Mouse (Mus musculus): ENCODE measurements at regions not wholly inside any gene's neighbourhood (a gene's known extent, or its start where the extent isn't known, plus 50 kb on each side); places are given as distances from the start of the nearest gene placed in this dataset.
"Not testable (repeated sequence)": the region's sequence is repeated elsewhere in the genome, so short reads cannot be mapped to it uniquely, and the experiment has no call there.

GRCm38 (mm10) chr8:99763012-99763411, 346.7 kb upstream of the Cdh8 start:
- no peak for ATAC-seq (ENCODE audit: low FRiP score, low read depth)
- no peak overlapping the region for H3K4me2 ChIP-seq
- H3K4me1 ChIP-seq (replicated peaks): no peaks in the 10 kb centered on the region
- H3K27ac ChIP-seq (replicated peaks): no peak overlapping the region
- no peaks in the 10 kb centered on the region for H3K9me3 ChIP-seq
- H3K4me3 ChIP-seq: no peak overlapping the region
- no peaks in the 10 kb centered on the region for H3K27me3 ChIP-seq
- H3K9ac ChIP-seq: no peak overlapping the region
- no peaks in the 10 kb centered on the region for H3K36me3 ChIP-seq

GRCm38 (mm10) chr8:99736190-99736589, 319.9 kb upstream of the Cdh8 start:
- 90% methylated on average over 2 of the region's 2 CpGs for WGBS
- Histone ChIP-seq H3K27ac (replicated peaks) (no peak overlapping the region), H3K4me1 (replicated peaks) (no peaks in the 10 kb centered on the region), H3K4me3 (no peak overlapping the region), H3K9ac (no peak overlapping the region), H3K27me3 (no peaks in the 10 kb centered on the region), H3K4me2 (no peak overlapping the region), H3K36me3 (no peaks in the 10 kb centered on the region), H3K9me3 (no peaks in the 10 kb centered on the region)
- ATAC-seq (ENCODE audit: low FRiP score, low read depth): no peak

GRCm38 (mm10) chr8:99724626-99725218, 308.5 kb upstream of the Cdh8 start:
- no peak overlapping the region for H3K4me2 ChIP-seq
- no peak overlapping the region for H3K27ac ChIP-seq (replicated peaks)
- H3K4me3 ChIP-seq: no peak overlapping the region
- no peaks in the 10 kb centered on the region for H3K36me3 ChIP-seq
- no peaks in the 10 kb centered on the region for H3K9me3 ChIP-seq
- 0 out of 2 replicates have a peak, but pooled peaks have one; percentile 23 for ATAC-seq (ENCODE audit: low FRiP score, low read depth)
- H3K4me1 ChIP-seq (replicated peaks): no peaks in the 10 kb centered on the region
- H3K27me3 ChIP-seq: no peaks in the 10 kb centered on the region
- no peak overlapping the region for H3K9ac ChIP-seq
- 77% methylated on average over 5 of the region's 5 CpGs for WGBS

DNA sequence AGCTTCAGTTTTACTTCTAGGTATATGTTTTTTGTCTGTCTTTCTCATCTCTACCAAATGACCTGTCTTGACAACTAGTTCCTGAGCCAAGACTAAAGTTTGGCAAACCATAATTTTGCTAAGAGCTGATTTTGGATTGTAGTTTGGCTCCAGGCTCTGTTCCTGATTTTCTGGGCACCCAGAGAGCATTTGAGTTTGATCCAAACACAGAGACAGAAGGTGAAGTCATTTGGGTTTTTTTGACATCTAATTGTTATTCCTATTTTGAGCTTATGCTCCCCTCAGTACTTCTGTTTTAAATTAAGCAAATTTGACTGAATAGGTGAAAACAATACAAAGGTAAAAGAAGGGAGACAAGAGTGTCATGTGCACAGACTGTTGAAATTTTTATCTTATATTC, 302.7 kb upstream of the Cdh8 start:
- Histone ChIP-seq H3K36me3 (no peaks in the 10 kb centered on the region), H3K4me3 (no peak overlapping the region), H3K27ac (replicated peaks) (no peak overlapping the region), H3K4me2 (no peak overlapping the region), H3K27me3 (no peaks in the 10 kb centered on the region), H3K9me3 (no peaks in the 10 kb centered on the region), H3K9ac (no peak overlapping the region), H3K4me1 (replicated peaks) (no peaks in the 10 kb centered on the region)
- no peak for ATAC-seq (ENCODE audit: low FRiP score, low read depth)

GRCm38 (mm10) chr8:99681673-99682072, 265.4 kb upstream of the Cdh8 start:
- Histone ChIP-seq H3K9ac (no peak overlapping the region), H3K4me1 (replicated peaks) (no peaks in the 10 kb centered on the region), H3K4me3 (no peak overlapping the region), H3K9me3 (no peaks in the 10 kb centered on the region), H3K27ac (replicated peaks) (no peak overlapping the region), H3K4me2 (no peak overlapping the region), H3K27me3 (no peaks in the 10 kb centered on the region), H3K36me3 (no peaks in the 10 kb centered on the region)
- WGBS: 72% methylated on average over 3 of the region's 3 CpGs
- ATAC-seq (ENCODE audit: low FRiP score, low read depth): no peak

DNA sequence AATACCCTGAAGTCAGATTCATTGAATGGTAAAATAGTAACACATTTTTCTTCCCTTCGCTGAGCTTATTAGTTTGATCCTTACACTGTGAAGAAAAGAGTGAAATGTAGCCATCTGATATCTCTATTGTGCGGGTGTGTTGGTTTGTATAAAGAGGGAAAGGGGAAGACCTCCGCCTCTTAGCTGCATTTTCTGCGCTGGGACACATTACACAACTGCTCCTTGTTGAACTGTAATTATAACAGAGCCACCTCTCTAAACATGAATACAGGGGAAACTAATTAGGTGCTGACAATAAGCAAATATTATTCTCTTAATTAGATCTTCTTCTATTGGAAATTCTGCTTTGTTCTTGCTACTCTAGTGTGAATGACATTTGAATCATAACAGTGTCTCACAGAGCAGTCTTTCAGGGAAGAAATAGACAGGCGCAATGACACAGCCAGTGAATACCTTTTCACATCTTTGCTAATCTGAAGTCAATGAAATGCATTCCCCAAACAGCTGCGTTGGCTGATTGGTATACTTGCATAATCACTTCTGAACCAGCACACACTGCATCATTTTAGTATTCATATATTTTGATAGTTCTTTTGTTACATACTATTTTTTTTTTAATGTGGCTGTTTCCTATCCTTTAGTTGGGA, 263.1 kb upstream of the Cdh8 start:
- not testable (repeated sequence) for H3K4me1 ChIP-seq (replicated peaks); H3K4me3 ChIP-seq; H3K9ac ChIP-seq; H3K27me3 ChIP-seq; ATAC-seq (ENCODE audit: low FRiP score, low read depth); H3K27ac ChIP-seq (replicated peaks); H3K9me3 ChIP-seq; H3K36me3 ChIP-seq; H3K4me2 ChIP-seq
- WGBS: 42% methylated on average over 6 of the region's 6 CpGs

DNA sequence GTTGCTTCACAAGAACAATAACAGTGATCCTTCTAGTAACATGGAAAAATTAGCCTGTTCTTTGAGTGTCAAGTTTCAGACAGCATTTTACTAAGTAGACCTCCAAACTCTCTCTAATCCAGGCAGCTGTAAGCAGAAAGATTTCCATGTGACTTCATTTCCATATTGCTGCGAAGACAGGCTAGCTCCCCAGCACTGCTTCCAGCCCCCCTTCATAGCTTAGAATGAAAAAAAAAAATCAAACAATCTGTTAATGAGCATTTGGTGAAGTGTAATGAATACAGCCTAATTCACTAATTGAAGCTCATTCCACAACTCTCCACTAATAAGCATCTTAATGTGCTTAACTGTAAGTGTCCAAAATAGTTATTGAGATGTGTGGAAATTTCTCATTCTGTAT, 251.4 kb upstream of the Cdh8 start:
- ATAC-seq (ENCODE audit: low FRiP score, low read depth); H3K27me3 ChIP-seq: not testable (repeated sequence)
- WGBS: 33% methylated on average over 1 of the region's 1 CpGs

DNA sequence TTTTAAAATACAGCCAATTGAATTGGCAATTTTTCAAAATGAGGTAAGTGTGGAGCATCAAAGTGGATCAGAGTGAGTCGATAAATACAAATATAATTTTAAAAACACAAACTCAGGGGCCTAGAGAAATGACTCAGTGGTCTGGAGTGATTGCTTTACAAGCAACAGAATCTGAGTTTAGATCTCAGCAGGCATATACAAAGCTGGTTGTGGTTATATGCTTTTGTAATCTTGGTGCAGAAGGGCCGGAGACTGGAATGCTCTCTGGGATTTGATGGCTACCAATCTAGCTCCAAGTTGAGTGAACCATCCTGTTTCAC, 235.0 kb upstream of the Cdh8 start:
- no peak overlapping the region for H3K4me2 ChIP-seq
- H3K4me3 ChIP-seq: no peak overlapping the region
- H3K4me1 ChIP-seq (replicated peaks): no peaks in the 10 kb centered on the region
- H3K27ac ChIP-seq (replicated peaks): no peak overlapping the region
- ATAC-seq (ENCODE audit: low FRiP score, low read depth): no peak
- no peak overlapping the region for H3K9ac ChIP-seq
- no peaks in the 10 kb centered on the region for H3K36me3 ChIP-seq
- H3K27me3 ChIP-seq: no peaks in the 10 kb centered on the region
- no peaks in the 10 kb centered on the region for H3K9me3 ChIP-seq
- WGBS: 80% methylated on average over 2 of the region's 2 CpGs

More for the DNA sequence above, 251.4 kb upstream of the Cdh8 start:
- not testable (repeated sequence) for H3K9ac ChIP-seq; H3K4me2 ChIP-seq; H3K27ac ChIP-seq (replicated peaks); H3K9me3 ChIP-seq; H3K4me3 ChIP-seq; H3K4me1 ChIP-seq (replicated peaks); H3K36me3 ChIP-seq

GRCm38 (mm10) chr8:99650587-99651301, 234.5 kb upstream of the Cdh8 start:
- H3K4me3 ChIP-seq: no peak overlapping the region
- no peaks in the 10 kb centered on the region for H3K9me3 ChIP-seq
- H3K36me3 ChIP-seq: no peaks in the 10 kb centered on the region
- H3K27ac ChIP-seq (replicated peaks): no peak overlapping the region
- no peak overlapping the region for H3K9ac ChIP-seq
- H3K4me1 ChIP-seq (replicated peaks): no peaks in the 10 kb centered on the region
- H3K4me2 ChIP-seq: no peak overlapping the region
- no peaks in the 10 kb centered on the region for H3K27me3 ChIP-seq
- ATAC-seq (ENCODE audit: low FRiP score, low read depth): no peak
- WGBS: 64% methylated on average over 9 of the region's 9 CpGs

DNA sequence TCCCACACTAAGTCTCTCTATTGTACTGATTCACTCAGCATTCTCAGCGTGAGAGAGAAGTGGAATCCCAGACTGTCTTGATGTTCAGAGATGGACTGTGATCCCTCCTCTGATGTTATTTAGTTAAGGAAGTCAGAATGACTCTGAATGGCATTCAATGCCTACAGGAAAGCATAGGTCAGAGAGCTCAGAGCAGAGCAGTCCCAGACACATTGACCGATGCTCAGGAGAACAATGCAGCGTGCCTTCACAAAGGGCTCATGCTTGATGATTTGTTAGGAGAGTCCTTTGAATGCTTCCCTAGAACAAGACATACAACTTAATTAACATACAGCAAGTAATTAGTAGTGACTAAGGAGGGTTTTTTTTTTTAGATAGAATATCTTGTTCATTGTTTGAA, 224.3 kb upstream of the Cdh8 start:
- Histone ChIP-seq H3K9me3 (no peaks in the 10 kb centered on the region), H3K4me1 (replicated peaks) (no peaks in the 10 kb centered on the region), H3K4me2 (no peak overlapping the region), H3K36me3 (no peaks in the 10 kb centered on the region), H3K27me3 (no peaks in the 10 kb centered on the region), H3K27ac (replicated peaks) (no peak overlapping the region), H3K4me3 (no peak overlapping the region), H3K9ac (no peak overlapping the region)
- 8% methylated on average over 3 of the region's 3 CpGs for WGBS
- no peak for ATAC-seq (ENCODE audit: low FRiP score, low read depth)

DNA sequence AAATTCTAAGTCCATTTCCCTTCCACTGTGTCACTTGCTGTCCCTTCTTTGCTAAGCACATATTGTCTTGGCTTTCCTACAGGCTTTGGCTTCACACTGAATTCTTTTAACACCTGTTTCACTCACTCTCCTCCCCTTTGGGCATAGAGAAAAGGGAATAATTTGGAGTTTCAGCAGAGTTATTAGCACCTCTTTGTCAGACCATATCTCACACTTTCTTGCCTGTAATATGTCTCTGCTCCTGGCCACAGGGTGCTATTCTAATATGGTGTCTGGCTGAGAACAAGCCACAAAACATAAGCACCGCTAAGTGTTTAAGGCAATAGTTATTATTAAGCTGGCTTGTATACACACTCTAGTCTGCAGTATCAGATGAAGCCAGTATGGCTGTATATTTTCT, 214.7 kb upstream of the Cdh8 start:
- H3K27ac ChIP-seq (replicated peaks); H3K4me3 ChIP-seq; H3K36me3 ChIP-seq; ATAC-seq (ENCODE audit: low FRiP score, low read depth); H3K27me3 ChIP-seq; H3K4me2 ChIP-seq; H3K4me1 ChIP-seq (replicated peaks); H3K9ac ChIP-seq; H3K9me3 ChIP-seq: not testable (repeated sequence)
- 95% methylated on average over 1 of the region's 1 CpGs for WGBS

- no peak overlapping the region for H3K4me2 ChIP-seq
- H3K9ac ChIP-seq: no peak overlapping the region
- no peak overlapping the region for H3K27ac ChIP-seq (replicated peaks)
- no peaks in the 10 kb centered on the region for H3K9me3 ChIP-seq
- 58% methylated on average over 2 of the region's 2 CpGs for WGBS
- H3K4me1 ChIP-seq (replicated peaks): no peaks in the 10 kb centered on the region
- no peaks in the 10 kb centered on the region for H3K27me3 ChIP-seq
- no peaks in the 10 kb centered on the region for H3K36me3 ChIP-seq
- ATAC-seq (ENCODE audit: low FRiP score, low read depth): no peak
- H3K4me3 ChIP-seq: no peak overlapping the region
Measured at GRCm38 (mm10) chr8:99621626-99622025, 205.4 kb upstream of the Cdh8 start.

GRCm38 (mm10) chr8:99604327-99604726, 188.1 kb upstream of the Cdh8 start:
- H3K36me3 ChIP-seq; H3K4me3 ChIP-seq; H3K4me2 ChIP-seq; ATAC-seq (ENCODE audit: low FRiP score, low read depth); H3K4me1 ChIP-seq (replicated peaks); H3K27me3 ChIP-seq; H3K27ac ChIP-seq (replicated peaks); H3K9ac ChIP-seq; H3K9me3 ChIP-seq: not testable (repeated sequence)
- WGBS: 52% methylated on average over 2 of the region's 2 CpGs
